Mouse (Mus musculus) C2C12 (cell line): Measurements from ENCODE around the gene Kcna7. TPM values are rescaled to one million over a fixed set of nuclear protein-coding genes. Genes with fewer than 3 reads are reported as not detected.
"Not testable (repeated sequence)": the region's sequence is repeated elsewhere in the genome, so short reads cannot be mapped to it uniquely, and the experiment has no call there.

Experiments used
- H3K27me3 ChIP-seq: one replicate; pipeline ENCODE4 v1.6.1; 2011; ENCODE audit not compliant: control insufficient read depth, insufficient read depth, insufficient read length
- H3K36me3 ChIP-seq: one replicate; pipeline ENCODE4 v1.6.1; 2011; ENCODE audit not compliant: control insufficient read depth, insufficient read depth
- H3K4me3 ChIP-seq: one replicate; pipeline ENCODE4 v1.5.1; 2011; ENCODE audit warnings: mild to moderate bottlenecking, control low read depth; ENCODE audit not compliant: poor library complexity, insufficient read depth, severe bottlenecking
- H3K79me2 ChIP-seq: one replicate; pipeline ENCODE4 v1.6.1; 2011; ENCODE audit not compliant: control insufficient read depth, insufficient read depth
- H3K79me3 ChIP-seq: one replicate; pipeline ENCODE4 v1.6.1; 2011; ENCODE audit warnings: low read depth, control low read depth
- H3ac ChIP-seq: one replicate; pipeline ENCODE3; 2011; ENCODE audit warnings: low read depth; ENCODE audit not compliant: control insufficient read depth, insufficient read length
- CEBPB ChIP-seq: IDR thresholded peaks from one replicate; pipeline ENCODE4 v1.6.1; 2011; ENCODE audit warnings: low read depth, mild to moderate bottlenecking, control low read depth, moderate library complexity
- CTCF ChIP-seq: IDR thresholded peaks from one replicate; pipeline ENCODE4 v1.5.1; 2011; ENCODE audit not compliant: control insufficient read depth, insufficient read depth, insufficient read length
- FOSL1 ChIP-seq: IDR thresholded peaks from one replicate; pipeline ENCODE4 v1.8.0; 2011; ENCODE audit warnings: mild to moderate bottlenecking, low read length; ENCODE audit not compliant: poor library complexity, insufficient read depth, severe bottlenecking
- MAX ChIP-seq: IDR thresholded peaks from one replicate; pipeline ENCODE4 v1.6.1; 2011; ENCODE audit warnings: mild to moderate bottlenecking, control low read depth
- MYOD1 ChIP-seq: IDR thresholded peaks from one replicate; pipeline ENCODE4 v1.6.1; 2011; ENCODE audit warnings: low read depth; ENCODE audit not compliant: control insufficient read depth, insufficient read length
- MYOG ChIP-seq: IDR thresholded peaks from one replicate; pipeline ENCODE4 v1.6.1; 2011; ENCODE audit not compliant: control insufficient read depth, insufficient read length; ENCODE audit errors: extremely low read depth
- USF1 ChIP-seq: IDR thresholded peaks from one replicate; pipeline ENCODE4 v1.6.1; 2011; ENCODE audit warnings: low read depth, mild to moderate bottlenecking, control low read depth, moderate library complexity
- polyA plus RNA-seq: library from polyadenylated mRNA; unstranded; fragments of >200 nt; fragmentation: generic; extraction: Trizol; gene quantifications from one replicate; pipeline ENCODE4 v1.2.1, GENCODE M21; 2012; ENCODE audit warnings: missing spikeins

Kcna7 gene
- polyA plus RNA-seq, 1 experiment, result 0.01 TPM

- Histone ChIP-seq H3ac (no peak overlapping the region), H3K27me3 (no peaks in the 10 kb centered on the region), H3K79me2 (peaks cover 11% of the 10 kb centered on the region), H3K36me3 (peaks cover 58% of the 10 kb centered on the region), H3K79me3 (no peaks in the 10 kb centered on the region), H3K4me3 (no peak overlapping the region)
- TF ChIP-seq MAX, result no peak
- no peak for TF ChIP-seq CEBPB
- TF ChIP-seq MYOD1, result no peak
- TF ChIP-seq CTCF, result no peak
- TF ChIP-seq MYOG, result no peak
- no peak for TF ChIP-seq USF1
- no peak for TF ChIP-seq FOSL1
These were observed 30.8 kb upstream of the Kcna7 start for GRCm38 (mm10) chr7:45374620-45375019.

GRCm38 (mm10) chr7:45376057-45376456, 29.4 kb upstream of the Kcna7 start:
- Histone ChIP-seq H3K79me3 (peaks cover 2% of the 10 kb centered on the region), H3K27me3 (no peaks in the 10 kb centered on the region), H3ac (no peak overlapping the region), H3K79me2 (peaks cover 11% of the 10 kb centered on the region), H3K36me3 (peaks cover 71% of the 10 kb centered on the region), H3K4me3 (no peak overlapping the region)
- TF ChIP-seq FOSL1, result no peak
- TF ChIP-seq USF1, result no peak
- TF ChIP-seq CEBPB, result no peak
- TF ChIP-seq MYOD1, result no peak
- TF ChIP-seq MAX, result no peak
- no peak for TF ChIP-seq MYOG
- no peak for TF ChIP-seq CTCF

GRCm38 (mm10) chr7:45386077-45386476, 19.4 kb upstream of the Kcna7 start:
- Histone ChIP-seq H3ac (no peak overlapping the region), H3K27me3 (no peaks in the 10 kb centered on the region), H3K36me3 (peaks cover 87% of the 10 kb centered on the region), H3K79me2 (peaks cover 72% of the 10 kb centered on the region), H3K79me3 (peaks cover 39% of the 10 kb centered on the region), H3K4me3 (no peak overlapping the region)
- TF ChIP-seq CEBPB, result no peak
- TF ChIP-seq MYOG, result no peak
- no peak for TF ChIP-seq MAX
- no peak for TF ChIP-seq MYOD1
- no peak for TF ChIP-seq FOSL1
- no peak for TF ChIP-seq USF1
- TF ChIP-seq CTCF, result no peak

- H3K27me3 ChIP-seq, result no peaks in the 10 kb centered on the region
- peak overlapping the region; percentile 85 for H3ac ChIP-seq
- peaks cover 42% of the 10 kb centered on the region for H3K36me3 ChIP-seq
- TF ChIP-seq CTCF, result no peak
- TF ChIP-seq MAX, result no peak
- TF ChIP-seq CEBPB, result no peak
- TF ChIP-seq USF1, result no peak
- TF ChIP-seq MYOD1, result no peak
- no peak for TF ChIP-seq MYOG
- H3K4me3 ChIP-seq, result peak overlapping the region; percentile 72
- peaks cover 55% of the 10 kb centered on the region for H3K79me2 ChIP-seq
- peaks cover 50% of the 10 kb centered on the region for H3K79me3 ChIP-seq
These were observed 10.3 kb upstream of the Kcna7 start for GRCm38 (mm10) chr7:45395129-45395541.

GRCm38 (mm10) chr7:45395578-45396336, 9.7 kb upstream of the Kcna7 start, which contains the start of gene Snrnp70:
Gene Snrnp70, minus strand, starts transcription at chr7:45395742.
- H3K4me3 ChIP-seq, result peak within 1 kb of the TSS; percentile 72
- H3K79me2 ChIP-seq, result peaks cover 49% of the 10 kb centered on the region
- H3K79me3 ChIP-seq, result peaks cover 44% of the 10 kb centered on the region
- TF ChIP-seq FOSL1 (no peak), USF1 (no peak), CEBPB (no peak), MYOG (no peak), MYOD1 (no peak), CTCF (no peak), MAX (no peak)
- H3K36me3 ChIP-seq, result peaks cover 36% of the 10 kb centered on the region
- H3K27me3 ChIP-seq, result no peaks in the 10 kb centered on the region
- H3ac ChIP-seq, result peak within 1 kb of the TSS; percentile 85

- peaks cover 41% of the 10 kb centered on the region for H3K79me3 ChIP-seq
- peaks cover 43% of the 10 kb centered on the region for H3K79me2 ChIP-seq
- H3K4me3 ChIP-seq, result peak overlapping the region; percentile 40
- H3K36me3 ChIP-seq, result peaks cover 33% of the 10 kb centered on the region
- not testable (repeated sequence) for H3K27me3 ChIP-seq
- H3ac ChIP-seq, result peak overlapping the region; percentile 5
These were observed 9.1 kb upstream of the Kcna7 start for GRCm38 (mm10) chr7:45396337-45396775.
